Mouse (Mus musculus): ENCODE measurements around the gene Egfem1.

GRCm38 (mm10) chr3:29608713-29609112 lies 526.9 kb downstream of the Egfem1 start:
- no peak for TF ChIP-seq POLR2A (IDR thresholded peaks at IDR 0.05; ENCODE audit: insufficient read depth, low read depth, low read length)
- no peak for TF ChIP-seq CTCF (IDR thresholded peaks at IDR 0.05)

All from heart, adult 2 months (tissue).